ENCODE assay signal across 15 mouse cellular contexts in genomic region chr4:47503045-47503444, GRCm38 (mm10). TPM values are rescaled to one million over a fixed set of nuclear protein-coding genes. Genes with fewer than 3 reads are reported as not detected.
DNase-seq lines count a peak whose midpoint lies in the region; ATAC-seq and TF ChIP-seq lines count a peak whose summit lies in the region.
"Had no signal": no experiment of that assay in that cellular context is flagged by ENCODE, and none has a peak within 500 bp of the region (broad histone marks: within the 10 kb centered on the region; RNA-seq: fewer than 3 reads in every experiment).

No protein-coding gene starts in this region.

- H3K27me3 ChIP-seq in forebrain, postnatal 0 days (ENCODE audit: insufficient read depth, low read length): no peaks in the 10 kb centered on the region
- no peaks in the 10 kb centered on the region for H3K27me3 ChIP-seq in forebrain, embryonic 11.5 days (ENCODE audit: control insufficient read depth, insufficient read depth, low read length)
- no peaks in the 10 kb centered on the region for H3K27me3 ChIP-seq in heart, postnatal 0 days (ENCODE audit: control insufficient read depth, insufficient read depth, low read length)
- no peaks in the 10 kb centered on the region for H3K27me3 ChIP-seq in midbrain, embryonic 14.5 days (ENCODE audit: control insufficient read depth, insufficient read depth, low read length)
- no peaks in the 10 kb centered on the region for H3K27me3 ChIP-seq in midbrain, embryonic 13.5 days
- H3K27me3 ChIP-seq in hindbrain, postnatal 0 days (ENCODE audit: insufficient read depth, low read length): no peaks in the 10 kb centered on the region
- H3K27me3 ChIP-seq: embryonic facial prominence, embryonic 15.5 days; limb, embryonic 15.5 days; midbrain, embryonic 12.5 days; neural tube, embryonic 13.5 days had no signal

- H3K9ac ChIP-seq in forebrain, postnatal 0 days: no peak overlapping the region
- no peak overlapping the region for H3K9ac ChIP-seq in forebrain, embryonic 11.5 days (ENCODE audit: low read length)
- no peak overlapping the region for H3K9ac ChIP-seq in heart, postnatal 0 days (replicated peaks; ENCODE audit: low read depth, low read length)
- H3K9ac ChIP-seq in midbrain, embryonic 14.5 days (replicated peaks; ENCODE audit: low read length): no peak overlapping the region
- no peak overlapping the region for H3K9ac ChIP-seq in midbrain, embryonic 13.5 days (replicated peaks)
- no peak overlapping the region for H3K9ac ChIP-seq in hindbrain, postnatal 0 days (replicated peaks; ENCODE audit: low read length)
- H3K9ac ChIP-seq: embryonic facial prominence, embryonic 15.5 days; limb, embryonic 15.5 days; liver, postnatal 0 days; midbrain, embryonic 12.5 days; neural tube, embryonic 13.5 days had no signal

- 72% methylated on average over 6 of the region's 6 CpGs for WGBS in forebrain, postnatal 0 days
- 82% methylated on average over 6 of the region's 6 CpGs for WGBS in forebrain, embryonic 11.5 days
- 56% methylated on average over 6 of the region's 6 CpGs for WGBS in heart, postnatal 0 days
- WGBS in midbrain, embryonic 14.5 days: 85% methylated on average over 6 of the region's 6 CpGs
- 82% methylated on average over 6 of the region's 6 CpGs for WGBS in midbrain, embryonic 13.5 days
- 74% methylated on average over 6 of the region's 6 CpGs for WGBS in hindbrain, postnatal 0 days

- no peaks in the 10 kb centered on the region for H3K4me1 ChIP-seq in forebrain, postnatal 0 days (ENCODE audit: insufficient read depth)
- no peaks in the 10 kb centered on the region for H3K4me1 ChIP-seq in forebrain, embryonic 11.5 days (replicated peaks; ENCODE audit: control insufficient read depth, insufficient read depth, low read length)
- H3K4me1 ChIP-seq in heart, postnatal 0 days (ENCODE audit: control insufficient read depth, insufficient read depth): no peaks in the 10 kb centered on the region
- H3K4me1 ChIP-seq in midbrain, embryonic 14.5 days (ENCODE audit: control insufficient read depth, insufficient read depth, low read length): no peaks in the 10 kb centered on the region
- H3K4me1 ChIP-seq in midbrain, embryonic 13.5 days (replicated peaks): no peaks in the 10 kb centered on the region
- no peaks in the 10 kb centered on the region for H3K4me1 ChIP-seq in hindbrain, postnatal 0 days (ENCODE audit: insufficient read depth, low read length)
- H3K4me1 ChIP-seq: forebrain, embryonic 10.5 days; midbrain, embryonic 12.5 days; neural tube, embryonic 13.5 days had no signal

- no peak for TF ChIP-seq CTCF in forebrain, postnatal 0 days (IDR thresholded peaks at IDR 0.05; ENCODE audit: low read depth)
- no peak for TF ChIP-seq CTCF in heart, postnatal 0 days (IDR thresholded peaks at IDR 0.05; ENCODE audit: low read depth)
- no peak for TF ChIP-seq CTCF in hindbrain, postnatal 0 days (IDR thresholded peaks at IDR 0.05; ENCODE audit: low read depth)

- TF ChIP-seq EP300 in heart, postnatal 0 days (IDR thresholded peaks at IDR 0.05; ENCODE audit: low read depth): no peak

- H3K4me3 ChIP-seq in forebrain, postnatal 0 days (ENCODE audit: low read depth, low read length): no peak overlapping the region
- H3K4me3 ChIP-seq in forebrain, embryonic 11.5 days (ENCODE audit: low read depth, low read length): no peak overlapping the region
- H3K4me3 ChIP-seq in heart, postnatal 0 days (ENCODE audit: low read depth, low read length): peak overlapping the region; percentile 17; the same call in 1 of the 2 replicates
- no peak overlapping the region for H3K4me3 ChIP-seq in midbrain, embryonic 14.5 days (replicated peaks; ENCODE audit: low read depth, low read length)
- H3K4me3 ChIP-seq in midbrain, embryonic 13.5 days (replicated peaks): no peak overlapping the region
- H3K4me3 ChIP-seq in hindbrain, postnatal 0 days (ENCODE audit: low read length): no peak overlapping the region
- H3K4me3 ChIP-seq: embryonic facial prominence, embryonic 15.5 days; forebrain, embryonic 10.5 days; limb, embryonic 15.5 days; midbrain, embryonic 12.5 days; neural tube, embryonic 13.5 days had no signal

- H3K4me2 ChIP-seq in forebrain, postnatal 0 days (ENCODE audit: low read depth): no peak overlapping the region
- H3K4me2 ChIP-seq in forebrain, embryonic 11.5 days (ENCODE audit: low read depth, low read length, severe bottlenecking): no peak overlapping the region
- peak overlapping the region; percentile 51 for H3K4me2 ChIP-seq in heart, postnatal 0 days (ENCODE audit: low read depth, low read length)
- no peak overlapping the region for H3K4me2 ChIP-seq in midbrain, embryonic 14.5 days (ENCODE audit: low read length)
- H3K4me2 ChIP-seq in midbrain, embryonic 13.5 days (replicated peaks): no peak overlapping the region
- H3K4me2 ChIP-seq in hindbrain, postnatal 0 days (ENCODE audit: low read depth, low read length): 0 out of 2 replicates have a peak overlapping the region, but pooled peaks have one; percentile 10
- H3K4me2 ChIP-seq: embryonic facial prominence, embryonic 15.5 days; limb, embryonic 15.5 days; midbrain, embryonic 12.5 days; neural tube, embryonic 13.5 days had no signal

- ATAC-seq in forebrain, postnatal 0 days: no peak
- ATAC-seq in forebrain, embryonic 11.5 days (replicated peaks; ENCODE audit: low FRiP score): no peak
- ATAC-seq in heart, postnatal 0 days (ENCODE audit: insufficient read depth, low read depth): no peak
- no peak for ATAC-seq in midbrain, embryonic 14.5 days (ENCODE audit: low FRiP score, low TSS enrichment)
- ATAC-seq in midbrain, embryonic 13.5 days: no peak
- no peak for ATAC-seq in hindbrain, postnatal 0 days
- ATAC-seq: liver, postnatal 0 days had no signal

- DNase-seq in forebrain, postnatal 0 days: peak; percentile 36
- DNase-seq in forebrain, embryonic 11.5 days (ENCODE audit: low spot score): no peak
- DNase-seq in heart, postnatal 0 days (ENCODE audit: low spot score): no peak
- DNase-seq in heart, adult 11 months: no peak
- peak; percentile 48 for DNase-seq in midbrain, embryonic 14.5 days
- DNase-seq in hindbrain, postnatal 0 days (ENCODE audit: low spot score): peak; percentile 28
- no peak for DNase-seq in kidney, adult 18-20 months
- DNase-seq: gastrocnemius, postnatal 36 days had no signal

- H3K27ac ChIP-seq in forebrain, postnatal 0 days (ENCODE audit: low read depth, low read length): no peak overlapping the region
- H3K27ac ChIP-seq in forebrain, embryonic 11.5 days (ENCODE audit: low read depth, low read length): no peak overlapping the region
- H3K27ac ChIP-seq in heart, postnatal 0 days (ENCODE audit: low read depth): no peak overlapping the region
- H3K27ac ChIP-seq in midbrain, embryonic 14.5 days (replicated peaks; ENCODE audit: low read depth, low read length): no peak overlapping the region
- H3K27ac ChIP-seq in midbrain, embryonic 13.5 days: no peak overlapping the region
- no peak overlapping the region for H3K27ac ChIP-seq in hindbrain, postnatal 0 days
- H3K27ac ChIP-seq: embryonic facial prominence, embryonic 15.5 days; forebrain, embryonic 10.5 days; limb, embryonic 15.5 days; midbrain, embryonic 12.5 days; neural tube, embryonic 13.5 days had no signal

- H3K36me3 ChIP-seq in forebrain, postnatal 0 days (ENCODE audit: insufficient read depth): no peaks in the 10 kb centered on the region
- H3K36me3 ChIP-seq in forebrain, embryonic 11.5 days (ENCODE audit: control insufficient read depth, insufficient read depth, low read length): no peaks in the 10 kb centered on the region
- no peaks in the 10 kb centered on the region for H3K36me3 ChIP-seq in heart, postnatal 0 days (replicated peaks; ENCODE audit: control insufficient read depth, insufficient read depth, low read length)
- H3K36me3 ChIP-seq in midbrain, embryonic 14.5 days (ENCODE audit: control insufficient read depth, insufficient read depth, low read length): no peaks in the 10 kb centered on the region
- no peaks in the 10 kb centered on the region for H3K36me3 ChIP-seq in midbrain, embryonic 13.5 days
- H3K36me3 ChIP-seq in hindbrain, postnatal 0 days (ENCODE audit: insufficient read depth, low read length): no peaks in the 10 kb centered on the region
- H3K36me3 ChIP-seq: embryonic facial prominence, embryonic 15.5 days; forebrain, embryonic 10.5 days; limb, embryonic 15.5 days; midbrain, embryonic 12.5 days; neural tube, embryonic 13.5 days had no signal

- H3K9me3 ChIP-seq in forebrain, postnatal 0 days (ENCODE audit: low read length): no peaks in the 10 kb centered on the region
- H3K9me3 ChIP-seq in forebrain, embryonic 11.5 days (ENCODE audit: control insufficient read depth, low read length): no peaks in the 10 kb centered on the region
- H3K9me3 ChIP-seq in heart, postnatal 0 days (replicated peaks; ENCODE audit: control insufficient read depth, low read length): no peaks in the 10 kb centered on the region
- no peaks in the 10 kb centered on the region for H3K9me3 ChIP-seq in midbrain, embryonic 14.5 days (ENCODE audit: control insufficient read depth, low read length)
- no peaks in the 10 kb centered on the region for H3K9me3 ChIP-seq in midbrain, embryonic 13.5 days
- no peaks in the 10 kb centered on the region for H3K9me3 ChIP-seq in hindbrain, postnatal 0 days (ENCODE audit: low read length)
- H3K9me3 ChIP-seq: embryonic facial prominence, embryonic 15.5 days; forebrain, embryonic 10.5 days; limb, embryonic 15.5 days; midbrain, embryonic 12.5 days; neural tube, embryonic 13.5 days had no signal

RNA-seq across cellular contexts. Expression of gene Sec61b, which starts 28.6 kb away (rescaled TPM):
- total RNA-seq in forebrain, postnatal 0 days (2014; rRNA removed): 233 and 244 TPM in 2 replicates
- 254 and 312 TPM in 2 replicates for polyA plus RNA-seq in forebrain, postnatal 0 days (2015; fragmentation: Nextera tagmentation; extraction: Ambion mirVana)
- 328 and 341 TPM in 2 replicates for polyA plus RNA-seq in forebrain, embryonic 11.5 days (2014; fragmentation: Nextera tagmentation; extraction: Ambion mirVana)
- 68.0 and 102 TPM in 2 replicates for total RNA-seq in heart, postnatal 0 days (2014; rRNA removed; ENCODE audit: low replicate concordance)
- 104 and 120 TPM in 2 replicates for polyA plus RNA-seq in heart, postnatal 0 days (2015; fragmentation: Nextera tagmentation; extraction: Ambion mirVana)
- polyA plus RNA-seq in midbrain, embryonic 14.5 days (2014; fragmentation: Nextera tagmentation; extraction: Ambion mirVana): 258 and 296 TPM in 2 replicates
- 288 and 302 TPM in 2 replicates for polyA plus RNA-seq in midbrain, embryonic 13.5 days (2015; fragmentation: Nextera tagmentation; extraction: Ambion mirVana)
- 211 and 228 TPM in 2 replicates for total RNA-seq in hindbrain, postnatal 0 days (2014; rRNA removed)
- polyA plus RNA-seq in hindbrain, postnatal 0 days (2015; fragmentation: Nextera tagmentation; extraction: Ambion mirVana): 247 and 259 TPM in 2 replicates

RNA-seq across cellular contexts. Expression of gene Alg2, which starts 28.9 kb away (rescaled TPM):
- total RNA-seq in forebrain, postnatal 0 days (2014; rRNA removed): 124 and 194 TPM in 2 replicates
- 201 and 259 TPM in 2 replicates for polyA plus RNA-seq in forebrain, postnatal 0 days (2015; fragmentation: Nextera tagmentation; extraction: Ambion mirVana)
- 103 and 112 TPM in 2 replicates for polyA plus RNA-seq in forebrain, embryonic 11.5 days (2014; fragmentation: Nextera tagmentation; extraction: Ambion mirVana)
- total RNA-seq in heart, postnatal 0 days (2014; rRNA removed; ENCODE audit: low replicate concordance): 12.4 and 16.7 TPM in 2 replicates
- 12.7 and 12.9 TPM in 2 replicates for polyA plus RNA-seq in heart, postnatal 0 days (2015; fragmentation: Nextera tagmentation; extraction: Ambion mirVana)
- polyA plus RNA-seq in midbrain, embryonic 14.5 days (2014; fragmentation: Nextera tagmentation; extraction: Ambion mirVana): 311 and 339 TPM in 2 replicates
- polyA plus RNA-seq in midbrain, embryonic 13.5 days (2015; fragmentation: Nextera tagmentation; extraction: Ambion mirVana): 250 and 255 TPM in 2 replicates
- total RNA-seq in hindbrain, postnatal 0 days (2014; rRNA removed): 212 and 217 TPM in 2 replicates
- polyA plus RNA-seq in hindbrain, postnatal 0 days (2015; fragmentation: Nextera tagmentation; extraction: Ambion mirVana): 265 and 288 TPM in 2 replicates

Comparison
In these comparisons a context has a peak if more than half of its experiments do, and no peak if none do; other contexts are left out.
1. DNase-seq: peak in forebrain, postnatal 0 days (single experiment), midbrain, embryonic 14.5 days (single experiment) and hindbrain, postnatal 0 days (single experiment); none in forebrain, embryonic 11.5 days (single experiment), heart, postnatal 0 days (single experiment), heart, adult 11 months (single experiment) and kidney, adult 18-20 months (single experiment).
2. H3K4me2 ChIP-seq: peak in heart, postnatal 0 days (single experiment) and hindbrain, postnatal 0 days (single experiment); none in forebrain, postnatal 0 days (single experiment), forebrain, embryonic 11.5 days (single experiment), midbrain, embryonic 14.5 days (single experiment) and midbrain, embryonic 13.5 days (single experiment).